Mouse (Mus musculus): ENCODE results near the gene Fermt2. TPM values are rescaled to one million over a fixed set of nuclear protein-coding genes. Genes with fewer than 3 reads are reported as not detected.

The Fermt2 gene
- total RNA-seq, 4 experiments from 2014 or later: 94.1 to 107 (median 101) TPM

- DNase-seq (ENCODE audit: low spot score in 2 of 2): no peak
Measured at GRCm38 (mm10) chr14:45438931-45439275, 91.0 kb downstream of the Fermt2 start.

GRCm38 (mm10) chr14:45438250-45438930, 91.5 kb downstream of the Fermt2 start:
- no peak for DNase-seq (ENCODE audit: low spot score in 2 of 2)

- DNase-seq (ENCODE audit: low spot score in 2 of 2): no peak
Measured at GRCm38 (mm10) chr14:45434220-45434619, 95.7 kb downstream of the Fermt2 start.

DNA sequence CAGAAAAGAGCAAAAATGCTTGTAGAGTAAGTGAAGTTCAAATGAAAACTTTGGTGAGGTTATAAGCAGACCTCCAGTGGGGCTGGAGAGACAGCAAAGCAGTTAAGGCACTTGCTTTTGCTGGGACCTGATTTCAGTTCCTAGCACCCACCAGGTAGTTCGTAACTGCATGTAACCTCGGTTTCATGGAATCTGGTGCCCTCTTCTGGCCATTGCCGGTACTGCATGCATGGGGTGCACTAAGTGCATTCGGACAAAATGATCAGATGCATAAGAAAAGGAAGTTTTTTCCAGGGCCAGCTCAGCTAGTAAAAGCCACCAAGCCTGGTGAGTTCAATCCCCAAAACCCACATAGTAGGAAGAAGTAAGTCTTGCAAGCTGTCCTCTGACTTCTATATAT, 97.9 kb downstream of the Fermt2 start:
- no peak for DNase-seq (ENCODE audit: low spot score in 2 of 2)

- no peak for DNase-seq (ENCODE audit: low spot score in 2 of 2)
Measured at GRCm38 (mm10) chr14:45430066-45430842, 99.7 kb downstream of the Fermt2 start.

DNA sequence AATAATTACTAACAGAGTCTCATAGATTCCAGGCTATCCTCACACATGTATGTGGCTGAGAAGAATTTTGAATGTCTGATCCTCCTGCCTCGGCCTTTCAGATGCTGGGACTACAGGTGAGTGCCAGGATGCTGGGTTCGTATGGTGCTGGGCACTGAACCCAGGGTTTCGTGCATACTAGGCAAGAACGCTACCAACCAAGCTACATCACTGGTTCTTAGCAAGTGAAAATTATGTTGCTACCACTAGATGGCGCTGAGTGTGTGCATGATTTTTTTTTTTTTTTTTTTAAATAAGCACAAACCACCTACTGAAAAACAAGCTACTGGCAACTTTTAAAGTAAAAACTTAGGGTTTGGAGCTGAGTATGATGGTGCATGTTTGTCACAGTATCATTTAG, 106.7 kb downstream of the Fermt2 start:
- no peak for DNase-seq (ENCODE audit: low spot score in 2 of 2)

- peak; percentile 64 to 66 for DNase-seq (ENCODE audit: low spot score in 2 of 2)
Measured at GRCm38 (mm10) chr14:45422371-45422770, 107.5 kb downstream of the Fermt2 start.

GRCm38 (mm10) chr14:45419323-45419722, 110.6 kb downstream of the Fermt2 start:
- DNase-seq (ENCODE audit: low spot score in 2 of 2): no peak

- DNase-seq (ENCODE audit: low spot score in 2 of 2): no peak
Measured at GRCm38 (mm10) chr14:45418553-45418952, 111.4 kb downstream of the Fermt2 start.

DNA sequence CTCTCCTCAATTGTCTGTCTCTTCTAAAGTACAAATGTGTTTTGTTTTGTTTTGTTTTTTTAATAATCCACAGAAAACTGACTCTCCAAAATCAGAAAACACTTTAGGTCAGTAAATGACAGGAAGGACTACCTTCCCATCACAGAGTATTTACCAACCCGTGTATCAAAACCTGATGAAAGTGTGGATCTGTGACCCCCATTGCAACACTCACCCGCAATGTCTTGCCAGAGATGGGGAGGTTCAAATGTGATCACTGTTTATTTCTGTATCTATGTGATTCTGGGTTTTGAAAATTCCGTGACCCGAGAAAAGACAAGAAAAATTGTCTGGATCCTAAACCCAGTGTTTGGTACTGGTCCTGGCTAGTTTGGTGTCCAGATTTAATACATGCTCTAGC, 113.7 kb downstream of the Fermt2 start:
- no peak for DNase-seq (ENCODE audit: low spot score in 2 of 2)

Other genes with a start within 250 kb of the Fermt2 start
- 10 to 100 TPM; 34.2 to 47.1 (median 40.2) TPM for gene Ero1l, start 211.3 kb downstream of the Fermt2 start, total RNA-seq (2022)
- gene Psmc6, start 200.3 kb downstream of the Fermt2 start, total RNA-seq (2022): 100 to 1,000 TPM in 2 of 4 experiments, 10 to 100 TPM in 2; 89.8 to 117 (median 99.8) TPM
- gene Styx, start 179.0 kb downstream of the Fermt2 start, total RNA-seq (2022): 10 to 100 TPM; 17.1 to 21.6 (median 18.6) TPM
- 10 to 100 TPM; 13.3 to 21.1 (median 17.1) TPM for gene Gnpnat1, start 125.2 kb downstream of the Fermt2 start, total RNA-seq (2022)
- gene Ddhd1, start 128.0 kb upstream of the Fermt2 start, total RNA-seq (2022): 10 to 100 TPM; 81.4 to 86.2 (median 83.9) TPM

Data from layer of hippocampus, adult 8-10 months (tissue).